Mouse (Mus musculus): ENCODE results near the gene Reln. TPM values are rescaled to one million over a fixed set of nuclear protein-coding genes. Genes with fewer than 3 reads are reported as not detected.
A peak's percentile ranks its signal among the peaks of the same experiment; 100 is the strongest.

The Reln gene
- total RNA-seq (2014; rRNA removed) (78.3 and 86.2 TPM in 2 replicates), polyA plus RNA-seq (2012; rRNA removed) (31.7 and 40.5 TPM in 2 replicates)

DNA sequence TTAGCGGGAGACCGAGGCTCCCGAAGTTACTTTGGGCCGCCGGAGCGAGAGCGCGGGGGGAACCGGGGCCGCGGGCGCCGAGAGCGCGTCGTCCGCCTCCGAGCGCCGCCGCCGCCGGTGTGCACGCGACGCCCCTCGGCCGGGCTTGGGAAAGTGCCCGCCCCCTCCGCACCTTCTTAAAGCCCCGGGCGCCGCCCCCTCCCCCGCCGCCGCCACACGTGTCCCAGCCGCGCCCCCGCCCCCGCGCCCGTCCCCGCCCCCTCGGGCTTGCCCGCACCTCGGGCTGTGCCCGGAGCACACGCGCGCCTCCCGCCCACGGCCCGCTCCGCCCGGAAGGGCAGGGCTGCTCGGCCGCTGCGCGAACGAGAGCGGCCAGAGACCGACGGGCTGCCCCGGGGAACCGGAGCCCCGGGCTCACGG is at the start of gene Reln:
Gene Reln (minus strand): TSS at position 147 of the 420 bp plus-strand sequence.
- peak; percentile 18 for DNase-seq (ENCODE audit: extremely low read depth, low read depth, low spot score)
- H3K36me3 ChIP-seq (ENCODE audit: control insufficient read depth, insufficient read depth, low read length) = no peaks in the 10 kb centered on the region
- under 1% methylated on average over 51 of the region's 68 CpGs for WGBS
- H3K4me3 ChIP-seq (ENCODE audit: insufficient read depth, low read depth, low read length) = peak within 1 kb of the TSS; percentile 69
- TF ChIP-seq CTCF (IDR thresholded peaks at IDR 0.05; ENCODE audit: low read depth, low read length) (no peak), POLR2A (IDR thresholded peaks at IDR 0.05; ENCODE audit: extremely low read depth, insufficient read depth, low read length) (no peak)
- H3K79me2 ChIP-seq (ENCODE audit: control insufficient read depth, insufficient read depth, low read length) = no peaks in the 10 kb centered on the region
- H3K27ac ChIP-seq (replicated peaks; ENCODE audit: insufficient read depth, low read depth, low read length) = no peak within 1 kb of the TSS
- H3K27me3 ChIP-seq (ENCODE audit: control insufficient read depth, insufficient read depth, low read length) = peaks cover 3% of the 10 kb centered on the region; the same call in 1 of the 2 replicates
- peaks cover 7% of the 10 kb centered on the region for H3K4me1 ChIP-seq (ENCODE audit: control insufficient read depth, insufficient read depth, low read length)
- H3K9ac ChIP-seq (ENCODE audit: low read depth, low read length) = peak within 1 kb of the TSS; percentile 75

DNA sequence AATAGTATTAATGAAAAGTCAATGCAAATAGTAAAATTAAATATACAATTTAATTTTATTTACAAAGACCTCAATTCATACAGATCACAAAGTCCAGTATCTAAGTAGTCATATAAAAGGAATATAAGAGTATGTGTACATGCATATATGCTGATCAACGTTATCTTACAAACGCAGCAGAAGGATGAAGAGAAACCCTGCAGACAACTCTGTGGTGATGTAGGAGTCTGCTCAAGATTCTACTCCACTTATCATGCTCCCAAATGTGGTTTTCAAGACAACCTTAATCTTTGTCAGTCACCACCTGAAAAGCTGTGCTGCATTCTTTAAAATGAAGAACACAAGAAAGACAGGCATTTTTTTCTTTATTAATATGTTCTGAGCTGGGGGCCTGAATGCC is 44.0 kb upstream of the Reln start:
- H3K4me1 ChIP-seq (ENCODE audit: control insufficient read depth, insufficient read depth, low read length) = no peaks in the 10 kb centered on the region
- no peak overlapping the region for H3K27ac ChIP-seq (replicated peaks; ENCODE audit: insufficient read depth, low read depth, low read length)
- TF ChIP-seq POLR2A (IDR thresholded peaks at IDR 0.05; ENCODE audit: extremely low read depth, insufficient read depth, low read length) (no peak), CTCF (IDR thresholded peaks at IDR 0.05; ENCODE audit: low read depth, low read length) (no peak)
- 81% methylated on average over 2 of the region's 2 CpGs for WGBS
- no peak for DNase-seq (ENCODE audit: extremely low read depth, low read depth, low spot score)
- H3K9ac ChIP-seq (ENCODE audit: low read depth, low read length) = no peak overlapping the region
- no peaks in the 10 kb centered on the region for H3K79me2 ChIP-seq (ENCODE audit: control insufficient read depth, insufficient read depth, low read length)
- no peak overlapping the region for H3K4me3 ChIP-seq (ENCODE audit: insufficient read depth, low read depth, low read length)
- H3K27me3 ChIP-seq (ENCODE audit: control insufficient read depth, insufficient read depth, low read length) = no peaks in the 10 kb centered on the region
- H3K36me3 ChIP-seq (ENCODE audit: control insufficient read depth, insufficient read depth, low read length) = no peaks in the 10 kb centered on the region

DNA sequence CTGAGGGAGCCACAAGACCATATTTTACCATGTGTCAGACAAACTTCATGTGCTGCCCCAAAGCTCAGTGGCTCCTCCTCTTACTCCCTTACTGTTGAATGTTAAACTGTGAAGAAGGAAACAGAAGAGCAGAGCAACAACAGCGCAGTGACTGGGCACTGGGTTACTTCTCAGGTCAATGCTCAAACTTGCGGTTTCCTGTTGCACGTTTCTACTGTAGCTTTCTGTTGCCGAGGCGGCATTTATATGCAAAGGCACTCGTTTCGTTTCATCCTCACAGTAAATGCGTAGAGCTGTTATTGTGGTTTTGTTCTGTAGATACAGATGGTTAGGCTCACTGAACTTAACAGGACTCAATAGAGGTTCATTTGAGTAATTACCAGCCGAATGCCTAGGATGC is 16.0 kb upstream of the Reln start:
- H3K36me3 ChIP-seq (ENCODE audit: control insufficient read depth, insufficient read depth, low read length) = no peaks in the 10 kb centered on the region
- TF ChIP-seq CTCF (IDR thresholded peaks at IDR 0.05; ENCODE audit: low read depth, low read length) (no peak), POLR2A (IDR thresholded peaks at IDR 0.05; ENCODE audit: extremely low read depth, insufficient read depth, low read length) (no peak)
- no peaks in the 10 kb centered on the region for H3K79me2 ChIP-seq (ENCODE audit: control insufficient read depth, insufficient read depth, low read length)
- H3K9ac ChIP-seq (ENCODE audit: low read depth, low read length) = no peak overlapping the region
- H3K27me3 ChIP-seq (ENCODE audit: control insufficient read depth, insufficient read depth, low read length) = no peaks in the 10 kb centered on the region
- no peak for DNase-seq (ENCODE audit: extremely low read depth, low read depth, low spot score)
- WGBS = 90% methylated on average over 9 of the region's 9 CpGs
- no peak overlapping the region for H3K4me3 ChIP-seq (ENCODE audit: insufficient read depth, low read depth, low read length)
- H3K4me1 ChIP-seq (ENCODE audit: control insufficient read depth, insufficient read depth, low read length) = no peaks in the 10 kb centered on the region
- no peak overlapping the region for H3K27ac ChIP-seq (replicated peaks; ENCODE audit: insufficient read depth, low read depth, low read length)

DNA sequence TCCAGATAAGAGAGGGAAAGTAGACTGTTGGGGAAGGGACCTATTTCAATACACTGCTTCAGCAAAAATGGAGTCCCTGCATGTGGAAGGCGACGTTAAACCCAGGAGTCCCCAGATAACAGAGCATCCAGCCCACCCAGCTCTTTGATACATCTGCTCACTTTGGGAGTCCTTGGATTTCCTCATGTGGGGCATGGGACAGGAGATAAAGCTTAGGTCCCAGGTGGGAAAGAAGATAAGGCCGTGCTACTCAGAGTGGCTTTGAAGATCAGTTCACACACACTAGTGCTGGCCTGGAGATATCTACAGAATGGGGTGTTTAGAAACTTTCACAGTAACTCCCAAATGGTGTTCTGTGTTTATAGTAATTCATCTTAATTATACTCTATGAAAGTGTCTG is 3.9 kb upstream of the Reln start:
- no peak overlapping the region for H3K4me3 ChIP-seq (ENCODE audit: insufficient read depth, low read depth, low read length)
- DNase-seq (ENCODE audit: extremely low read depth, low read depth, low spot score) = no peak
- H3K36me3 ChIP-seq (ENCODE audit: control insufficient read depth, insufficient read depth, low read length) = no peaks in the 10 kb centered on the region
- 74% methylated on average over 3 of the region's 3 CpGs for WGBS
- no peaks in the 10 kb centered on the region for H3K79me2 ChIP-seq (ENCODE audit: control insufficient read depth, insufficient read depth, low read length)
- no peak for TF ChIP-seq POLR2A (IDR thresholded peaks at IDR 0.05; ENCODE audit: extremely low read depth, insufficient read depth, low read length)
- no peak for TF ChIP-seq CTCF (IDR thresholded peaks at IDR 0.05; ENCODE audit: low read depth, low read length)
- no peak overlapping the region for H3K27ac ChIP-seq (replicated peaks; ENCODE audit: insufficient read depth, low read depth, low read length)
- H3K4me1 ChIP-seq (ENCODE audit: control insufficient read depth, insufficient read depth, low read length) = peaks cover 7% of the 10 kb centered on the region
- H3K9ac ChIP-seq (ENCODE audit: low read depth, low read length) = no peak overlapping the region
- peaks cover 3% of the 10 kb centered on the region; the same call in 1 of the 2 replicates for H3K27me3 ChIP-seq (ENCODE audit: control insufficient read depth, insufficient read depth, low read length)

DNA sequence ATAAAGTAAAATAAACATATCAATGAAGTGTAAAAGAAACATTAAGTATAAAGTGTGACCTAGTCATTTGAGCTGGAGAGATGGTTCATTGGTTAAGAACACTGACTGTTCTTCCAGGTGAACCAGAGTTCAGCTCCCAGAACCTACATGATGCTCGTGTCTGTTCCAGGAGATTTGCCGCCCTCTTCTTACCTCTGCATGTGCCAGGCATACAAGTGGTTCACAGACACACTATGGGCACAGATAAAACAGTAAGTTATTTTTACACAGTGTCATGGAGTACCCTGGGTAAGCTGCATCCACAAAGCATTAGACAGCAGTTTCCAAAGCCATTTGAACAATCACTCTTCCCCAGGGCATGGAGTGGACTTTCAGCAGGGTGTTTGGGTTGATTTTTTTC is 3.2 kb upstream of the Reln start:
- TF ChIP-seq POLR2A (IDR thresholded peaks at IDR 0.05; ENCODE audit: extremely low read depth, insufficient read depth, low read length) (no peak), CTCF (IDR thresholded peaks at IDR 0.05; ENCODE audit: low read depth, low read length) (no peak)
- no peak overlapping the region for H3K4me3 ChIP-seq (ENCODE audit: insufficient read depth, low read depth, low read length)
- no peaks in the 10 kb centered on the region for H3K36me3 ChIP-seq (ENCODE audit: control insufficient read depth, insufficient read depth, low read length)
- no peaks in the 10 kb centered on the region for H3K79me2 ChIP-seq (ENCODE audit: control insufficient read depth, insufficient read depth, low read length)
- 86% methylated on average over 2 of the region's 2 CpGs for WGBS
- H3K4me1 ChIP-seq (ENCODE audit: control insufficient read depth, insufficient read depth, low read length) = peaks cover 7% of the 10 kb centered on the region
- H3K9ac ChIP-seq (ENCODE audit: low read depth, low read length) = no peak overlapping the region
- DNase-seq (ENCODE audit: extremely low read depth, low read depth, low spot score) = no peak
- no peak overlapping the region for H3K27ac ChIP-seq (replicated peaks; ENCODE audit: insufficient read depth, low read depth, low read length)
- peaks cover 3% of the 10 kb centered on the region; the same call in 1 of the 2 replicates for H3K27me3 ChIP-seq (ENCODE audit: control insufficient read depth, insufficient read depth, low read length)

DNA sequence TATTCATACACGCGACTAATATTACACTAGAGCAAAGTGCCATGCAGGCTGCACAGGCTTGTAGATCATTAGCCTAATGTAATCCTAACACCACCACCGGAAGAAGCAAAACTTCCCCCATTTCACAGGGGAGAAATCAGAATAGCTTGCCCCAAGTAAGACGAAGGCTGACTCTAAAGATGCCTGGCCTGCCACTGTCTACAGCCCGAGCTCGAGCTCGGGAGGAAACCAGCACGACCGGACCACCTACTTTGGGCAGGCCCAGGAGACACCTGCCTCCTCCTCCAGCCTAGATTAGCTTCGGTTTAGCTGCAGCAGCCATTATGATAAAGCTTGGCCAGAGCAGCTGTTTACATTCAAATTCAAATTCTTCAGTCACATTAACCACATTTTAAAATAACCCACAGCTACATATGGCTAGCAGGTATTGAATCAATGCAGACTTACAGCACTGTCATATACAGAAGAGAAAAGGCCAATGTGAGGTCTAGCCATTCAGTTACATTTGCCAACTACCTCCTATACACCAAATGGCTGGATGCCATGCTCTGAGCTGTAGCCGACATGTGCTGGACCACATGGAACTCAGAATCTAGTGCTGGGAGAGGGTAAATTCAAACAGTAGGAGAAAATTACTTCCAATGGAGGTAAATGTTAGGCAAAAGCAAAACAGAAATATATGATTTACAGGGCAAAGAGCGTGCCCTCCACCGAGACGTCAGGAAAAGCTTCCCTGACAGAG is 1.6 kb upstream of the Reln start:
- no peak overlapping the region for H3K4me3 ChIP-seq (ENCODE audit: insufficient read depth, low read depth, low read length)
- 55% methylated on average over 14 of the region's 14 CpGs for WGBS
- no peak for TF ChIP-seq CTCF (IDR thresholded peaks at IDR 0.05; ENCODE audit: low read depth, low read length)
- TF ChIP-seq POLR2A (IDR thresholded peaks at IDR 0.05; ENCODE audit: extremely low read depth, insufficient read depth, low read length) = no peak
- H3K9ac ChIP-seq (ENCODE audit: low read depth, low read length) = no peak overlapping the region
- peaks cover 7% of the 10 kb centered on the region for H3K4me1 ChIP-seq (ENCODE audit: control insufficient read depth, insufficient read depth, low read length)
- no peaks in the 10 kb centered on the region for H3K36me3 ChIP-seq (ENCODE audit: control insufficient read depth, insufficient read depth, low read length)
- H3K79me2 ChIP-seq (ENCODE audit: control insufficient read depth, insufficient read depth, low read length) = no peaks in the 10 kb centered on the region
- H3K27ac ChIP-seq (replicated peaks; ENCODE audit: insufficient read depth, low read depth, low read length) = no peak overlapping the region
- peaks cover 3% of the 10 kb centered on the region; the same call in 1 of the 2 replicates for H3K27me3 ChIP-seq (ENCODE audit: control insufficient read depth, insufficient read depth, low read length)
- no peak for DNase-seq (ENCODE audit: extremely low read depth, low read depth, low spot score)

Measured in liver, adult 2 months (tissue).